Mouse (Mus musculus): ENCODE measurements around the gene Kif17.

The Kif17 gene

GRCm38 (mm10) chr4:138223623-138224022 is 26.6 kb upstream of the Kif17 start:
- H3K27me3 ChIP-seq (ENCODE audit: control insufficient read depth, insufficient read depth, low read length, poor library complexity, severe bottlenecking), result no peaks in the 10 kb centered on the region
- no peak for DNase-seq (ENCODE audit: low read depth, low spot score)

DNA sequence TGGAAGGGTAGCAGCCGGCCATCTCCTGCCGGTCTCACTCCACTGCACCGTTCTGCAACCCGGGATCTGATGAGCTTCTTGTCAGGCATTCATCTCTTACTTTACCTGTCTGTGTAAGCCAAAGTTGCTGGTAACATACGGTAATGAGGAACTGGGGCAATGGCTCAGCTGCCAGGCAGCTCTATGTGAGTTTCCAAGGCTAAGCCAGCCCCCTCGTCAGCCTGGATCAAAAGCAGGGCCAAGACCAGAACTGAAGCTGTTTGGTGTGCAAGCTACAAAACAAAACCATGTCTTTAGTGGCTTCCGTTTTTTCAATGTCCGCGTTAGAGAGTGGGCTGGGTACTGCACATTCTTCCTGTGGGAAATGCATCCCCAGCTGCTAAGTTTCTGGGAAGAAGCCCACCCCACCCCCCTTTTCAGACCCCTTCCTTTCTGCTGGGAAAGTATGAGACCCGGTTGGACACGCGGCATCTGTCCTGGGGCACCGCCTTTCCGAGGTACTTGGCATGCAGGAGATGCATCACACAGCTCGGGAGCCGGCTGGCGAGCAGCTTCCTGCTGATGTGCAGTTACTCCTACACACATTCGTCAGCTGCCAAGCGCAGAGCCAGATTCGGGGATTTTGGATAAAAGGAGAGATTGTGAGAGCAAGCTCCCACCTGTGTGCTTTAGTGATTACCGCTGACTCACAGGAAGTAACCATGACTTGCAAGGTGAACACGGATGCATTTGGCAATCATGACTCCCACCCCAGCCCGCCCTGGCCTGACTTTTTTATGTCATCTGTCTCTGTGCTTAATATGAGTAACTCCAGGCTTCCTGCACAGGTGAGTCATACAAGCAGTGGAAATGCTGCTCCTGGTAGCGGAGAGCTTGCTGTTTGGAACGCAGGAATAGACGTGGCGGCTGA is 3.2 kb upstream of the Kif17 start:
- Histone ChIP-seq H3K36me3 (ENCODE audit: control insufficient read depth, insufficient read depth, low read length, poor library complexity, severe bottlenecking) (peaks cover 14% of the 10 kb centered on the region; the same call in 1 of the 2 replicates), H3K27me3 (ENCODE audit: control insufficient read depth, insufficient read depth, low read length, poor library complexity, severe bottlenecking) (no peaks in the 10 kb centered on the region)
- DNase-seq (ENCODE audit: low read depth, low spot score), result no peak

More at GRCm38 (mm10) chr4:138223623-138224022, 26.6 kb upstream of the Kif17 start:
- peaks cover 27% of the 10 kb centered on the region for H3K36me3 ChIP-seq (ENCODE audit: control insufficient read depth, insufficient read depth, low read length, poor library complexity, severe bottlenecking)

DNA sequence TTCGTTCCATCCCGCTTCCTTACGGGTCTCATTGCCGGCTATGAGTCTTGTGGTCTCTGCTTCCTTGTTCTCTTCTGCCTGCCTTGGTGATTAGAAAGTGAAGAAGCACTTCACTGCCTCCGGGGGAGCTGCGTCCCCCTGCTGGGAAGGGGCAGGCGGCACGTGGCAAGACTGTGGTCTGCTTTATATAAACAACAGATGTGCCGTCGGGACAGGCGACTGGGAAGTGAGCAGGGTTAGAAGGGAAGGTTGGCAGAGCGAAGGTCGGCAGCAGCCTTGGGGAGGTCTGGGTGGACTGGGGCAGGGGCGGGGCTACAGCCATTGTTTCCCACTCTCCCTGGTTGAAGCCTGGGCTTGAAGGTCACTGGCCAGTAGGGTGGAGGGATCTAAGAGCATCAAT is 1.6 kb downstream of the Kif17 start:
- DNase-seq (ENCODE audit: low read depth, low spot score), result peak; percentile 39
- Histone ChIP-seq H3K27me3 (ENCODE audit: control insufficient read depth, insufficient read depth, low read length, poor library complexity, severe bottlenecking) (no peaks in the 10 kb centered on the region), H3K36me3 (ENCODE audit: control insufficient read depth, insufficient read depth, low read length, poor library complexity, severe bottlenecking) (no peaks in the 10 kb centered on the region)

- no peaks in the 10 kb centered on the region for H3K27me3 ChIP-seq (ENCODE audit: control insufficient read depth, insufficient read depth, low read length, poor library complexity, severe bottlenecking)
- no peak for DNase-seq (ENCODE audit: low read depth, low spot score)
- H3K36me3 ChIP-seq (ENCODE audit: control insufficient read depth, insufficient read depth, low read length, poor library complexity, severe bottlenecking), result no peaks in the 10 kb centered on the region
Observed at GRCm38 (mm10) chr4:138252231-138252630, 2.0 kb downstream of the Kif17 start.

DNA sequence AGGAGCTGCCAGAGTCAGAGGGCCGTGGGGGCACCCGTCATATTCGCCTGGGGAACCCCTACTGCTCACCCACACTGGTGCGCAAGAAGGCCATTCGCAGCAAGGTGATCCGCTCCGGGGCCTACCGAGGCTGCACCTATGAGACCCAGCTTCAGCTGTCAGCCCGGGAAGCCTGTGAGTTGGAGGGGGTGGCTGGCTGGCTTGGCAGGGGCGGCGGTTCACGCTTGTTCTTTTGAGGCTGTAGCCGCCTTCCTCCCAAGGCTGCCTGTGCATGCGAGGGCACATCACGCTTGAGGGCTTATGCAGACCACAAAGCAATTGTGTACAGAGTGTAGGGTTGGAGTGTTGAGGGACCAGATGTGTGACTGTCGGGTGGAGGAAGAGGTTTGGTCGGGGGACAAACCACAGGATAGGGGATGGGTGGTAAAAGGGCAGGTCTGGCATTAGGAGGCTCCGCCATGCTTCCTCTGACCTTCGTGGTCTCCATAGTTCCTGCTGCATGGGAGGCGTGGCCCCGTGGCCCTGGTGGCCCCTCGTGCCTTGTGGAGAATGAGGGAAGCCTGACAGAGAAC is 7.0 kb downstream of the Kif17 start:
- Histone ChIP-seq H3K27me3 (ENCODE audit: control insufficient read depth, insufficient read depth, low read length, poor library complexity, severe bottlenecking) (no peaks in the 10 kb centered on the region), H3K36me3 (ENCODE audit: control insufficient read depth, insufficient read depth, low read length, poor library complexity, severe bottlenecking) (no peaks in the 10 kb centered on the region)
- DNase-seq (ENCODE audit: low read depth, low spot score), result peak; percentile 20

- Histone ChIP-seq H3K27me3 (ENCODE audit: control insufficient read depth, insufficient read depth, low read length, poor library complexity, severe bottlenecking) (no peaks in the 10 kb centered on the region), H3K36me3 (ENCODE audit: control insufficient read depth, insufficient read depth, low read length, poor library complexity, severe bottlenecking) (no peaks in the 10 kb centered on the region)
- no peak for DNase-seq (ENCODE audit: low read depth, low spot score)
Observed at GRCm38 (mm10) chr4:138258663-138259062, 8.4 kb downstream of the Kif17 start.

DNA sequence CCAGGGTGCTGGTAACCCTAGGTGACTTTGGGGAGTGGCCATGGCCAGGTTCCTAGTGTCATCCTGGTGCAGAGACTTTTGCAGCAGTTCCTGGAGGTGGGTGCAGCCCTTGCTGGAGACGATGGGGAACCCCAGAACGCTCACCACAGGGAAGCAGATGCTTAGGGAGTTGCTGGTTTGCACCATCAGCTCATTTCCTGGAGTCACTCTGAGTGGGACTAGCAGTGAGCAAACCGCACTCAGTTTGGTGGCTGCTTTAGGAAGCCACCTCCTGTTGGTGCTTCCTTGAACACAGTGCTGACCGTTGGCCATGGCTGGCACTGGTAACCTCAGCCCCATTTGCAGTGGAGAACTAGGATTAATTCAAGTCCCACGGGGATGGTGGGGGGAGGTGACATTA is 9.2 kb downstream of the Kif17 start:
- no peak for DNase-seq (ENCODE audit: low read depth, low spot score)
- no peaks in the 10 kb centered on the region for H3K27me3 ChIP-seq (ENCODE audit: control insufficient read depth, insufficient read depth, low read length, poor library complexity, severe bottlenecking)
- H3K36me3 ChIP-seq (ENCODE audit: control insufficient read depth, insufficient read depth, low read length, poor library complexity, severe bottlenecking), result no peaks in the 10 kb centered on the region

- H3K36me3 ChIP-seq (ENCODE audit: control insufficient read depth, insufficient read depth, low read length, poor library complexity, severe bottlenecking), result no peaks in the 10 kb centered on the region
- H3K27me3 ChIP-seq (ENCODE audit: control insufficient read depth, insufficient read depth, low read length, poor library complexity, severe bottlenecking), result no peaks in the 10 kb centered on the region
- DNase-seq (ENCODE audit: low read depth, low spot score), result peak; percentile 91
Observed at GRCm38 (mm10) chr4:138261843-138262681, 11.8 kb downstream of the Kif17 start.

DNA sequence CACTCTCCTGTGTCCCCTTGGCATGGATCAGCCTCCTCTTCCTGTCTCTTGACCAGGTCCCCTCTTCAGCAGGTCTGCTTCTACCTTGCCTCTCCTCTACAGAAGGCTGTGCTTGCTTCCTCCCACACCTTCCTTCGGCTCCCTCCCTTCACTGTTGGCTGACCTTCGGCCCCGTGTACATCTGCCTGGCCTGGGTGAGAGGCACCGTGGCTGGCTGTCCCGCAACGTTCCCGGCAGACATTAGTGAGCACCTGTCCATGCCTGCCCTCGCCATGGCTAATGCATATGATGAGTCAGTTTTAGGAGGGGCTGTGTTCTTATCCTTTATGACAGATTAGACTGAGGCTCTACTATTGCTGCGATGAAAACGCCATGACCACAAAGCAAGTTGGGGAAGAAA is 17.6 kb downstream of the Kif17 start:
- no peaks in the 10 kb centered on the region for H3K27me3 ChIP-seq (ENCODE audit: control insufficient read depth, insufficient read depth, low read length, poor library complexity, severe bottlenecking)
- DNase-seq (ENCODE audit: low read depth, low spot score), result no peak
- H3K36me3 ChIP-seq (ENCODE audit: control insufficient read depth, insufficient read depth, low read length, poor library complexity, severe bottlenecking), result no peaks in the 10 kb centered on the region

DNA sequence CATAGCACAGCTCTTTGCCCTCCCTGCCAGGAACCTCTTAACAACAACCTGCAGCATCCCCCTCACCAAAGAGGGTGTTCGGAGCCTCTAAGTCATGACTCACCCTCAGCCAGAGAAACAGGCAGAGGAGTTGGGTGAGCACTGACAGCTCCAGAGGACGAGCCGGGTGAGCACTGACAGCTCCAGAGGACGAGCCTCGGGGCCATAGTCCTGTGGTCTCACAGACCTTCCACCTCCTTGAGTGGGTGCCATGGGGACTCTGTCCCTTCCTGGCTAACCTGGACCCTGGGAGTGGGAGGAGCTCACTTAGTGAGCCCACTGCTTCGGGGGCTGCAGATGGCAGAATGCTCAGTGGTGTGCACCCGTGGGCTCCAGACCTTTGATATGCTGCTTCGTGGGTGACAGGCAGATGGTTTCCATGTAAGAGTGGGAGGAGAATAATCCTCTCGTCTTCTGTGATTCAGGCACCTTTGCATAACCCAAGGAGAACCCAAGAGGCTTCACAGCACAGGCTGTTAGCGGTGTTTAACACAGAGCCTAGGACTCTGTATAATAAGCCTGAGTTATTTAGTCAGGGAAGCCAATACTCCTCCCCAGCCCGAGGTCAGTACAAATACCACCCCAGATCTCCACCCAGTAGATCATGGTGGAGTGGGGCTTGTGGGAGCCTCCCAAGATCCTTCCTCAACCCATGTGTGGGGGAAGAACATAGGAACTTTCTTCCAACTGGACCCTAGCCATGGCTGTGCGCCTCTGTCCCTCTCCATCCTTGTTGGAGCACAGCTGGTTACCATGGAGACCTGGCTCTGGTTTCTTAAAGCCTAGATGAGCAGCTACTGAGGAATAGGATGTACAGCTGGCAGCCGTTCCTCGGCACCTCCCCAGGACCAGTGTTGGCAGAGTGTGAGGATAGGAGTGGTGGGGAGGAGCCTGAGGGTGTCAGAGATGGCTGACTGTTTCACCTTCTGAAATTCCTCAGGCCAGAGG is 22.1 kb downstream of the Kif17 start:
- Histone ChIP-seq H3K27me3 (ENCODE audit: control insufficient read depth, insufficient read depth, low read length, poor library complexity, severe bottlenecking) (no peaks in the 10 kb centered on the region), H3K36me3 (ENCODE audit: control insufficient read depth, insufficient read depth, low read length, poor library complexity, severe bottlenecking) (no peaks in the 10 kb centered on the region)
- DNase-seq (ENCODE audit: low read depth, low spot score), result no peak

GRCm38 (mm10) chr4:138278346-138278745 is 28.1 kb downstream of the Kif17 start:
- H3K36me3 ChIP-seq (ENCODE audit: control insufficient read depth, insufficient read depth, low read length, poor library complexity, severe bottlenecking), result no peaks in the 10 kb centered on the region
- no peaks in the 10 kb centered on the region for H3K27me3 ChIP-seq (ENCODE audit: control insufficient read depth, insufficient read depth, low read length, poor library complexity, severe bottlenecking)
- DNase-seq (ENCODE audit: low read depth, low spot score), result no peak

DNA sequence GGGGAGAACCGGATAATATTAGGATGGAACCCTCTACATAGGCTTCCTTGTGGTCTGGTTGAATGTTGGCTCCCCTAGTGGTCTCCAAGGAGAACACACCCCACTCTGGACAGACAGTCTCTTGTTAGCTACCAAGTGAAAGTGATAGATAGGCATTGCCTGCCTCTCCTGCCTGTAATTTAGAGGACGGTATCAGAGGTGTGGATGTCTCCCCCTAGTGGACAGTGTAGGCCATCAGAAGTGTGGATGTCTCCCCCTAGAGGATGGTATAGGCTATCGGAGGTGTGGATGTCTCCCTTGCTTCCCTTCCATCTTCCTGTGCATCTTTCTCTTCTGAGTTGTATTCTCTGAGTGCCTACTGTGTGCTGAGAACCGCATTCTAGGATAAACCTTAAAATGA is 32.6 kb downstream of the Kif17 start:
- Histone ChIP-seq H3K36me3 (ENCODE audit: control insufficient read depth, insufficient read depth, low read length, poor library complexity, severe bottlenecking) (no peaks in the 10 kb centered on the region), H3K27me3 (ENCODE audit: control insufficient read depth, insufficient read depth, low read length, poor library complexity, severe bottlenecking) (no peaks in the 10 kb centered on the region)
- peak; percentile 93 for DNase-seq (ENCODE audit: low read depth, low spot score)

- Histone ChIP-seq H3K36me3 (ENCODE audit: control insufficient read depth, insufficient read depth, low read length, poor library complexity, severe bottlenecking) (no peaks in the 10 kb centered on the region), H3K27me3 (ENCODE audit: control insufficient read depth, insufficient read depth, low read length, poor library complexity, severe bottlenecking) (no peaks in the 10 kb centered on the region)
- no peak for DNase-seq (ENCODE audit: low read depth, low spot score)
Observed at GRCm38 (mm10) chr4:138286411-138286810, 36.2 kb downstream of the Kif17 start.

- Histone ChIP-seq H3K36me3 (ENCODE audit: control insufficient read depth, insufficient read depth, low read length, poor library complexity, severe bottlenecking) (no peaks in the 10 kb centered on the region), H3K27me3 (ENCODE audit: control insufficient read depth, insufficient read depth, low read length, poor library complexity, severe bottlenecking) (no peaks in the 10 kb centered on the region)
- DNase-seq (ENCODE audit: low read depth, low spot score), result no peak
Observed at GRCm38 (mm10) chr4:138288691-138289090, 38.5 kb downstream of the Kif17 start.

All from splenic B cell, adult 2 months (primary cell).